Mouse (Mus musculus): ENCODE results near the gene Srgap2. TPM values are rescaled to one million over a fixed set of nuclear protein-coding genes. Genes with fewer than 3 reads are reported as not detected.

Srgap2 gene
- polyA plus RNA-seq, 1 experiment from 2014 or later = 3.1 TPM

DNA sequence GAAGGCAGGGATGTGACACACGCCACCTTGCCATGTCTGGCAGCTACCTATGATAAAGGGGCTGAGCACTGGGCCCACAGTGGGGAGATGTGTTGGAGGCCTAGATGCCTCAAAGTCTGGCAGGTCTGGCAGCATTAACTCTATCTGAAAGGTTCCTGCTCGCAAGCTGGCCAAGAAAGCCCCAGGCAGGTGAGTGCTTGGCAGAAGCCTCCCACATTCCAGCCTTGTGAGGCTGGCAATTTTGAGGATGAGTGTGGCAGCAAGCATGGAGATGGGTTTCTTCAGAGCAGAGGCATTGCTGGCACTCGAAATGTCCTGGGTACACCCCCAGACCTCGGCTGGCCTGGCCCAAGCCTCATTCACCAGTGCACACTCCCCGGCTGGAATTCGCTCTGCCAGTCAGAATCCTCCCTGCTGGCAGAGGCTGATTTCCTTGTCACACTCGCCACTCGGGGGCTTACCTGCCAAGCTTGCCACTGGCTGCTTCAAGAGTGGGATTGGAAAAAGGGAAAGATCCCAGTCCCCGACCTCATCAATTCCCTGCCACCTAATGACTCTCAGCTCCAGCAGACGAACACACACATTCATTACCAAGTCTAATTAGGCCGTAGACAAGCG, 287.5 kb downstream of the Srgap2 start:
- Histone ChIP-seq H3K27ac (ENCODE audit: low read depth, low read length) (no peak overlapping the region), H3K4me3 (ENCODE audit: low read depth, low read length) (no peak overlapping the region), H3K4me1 (replicated peaks; ENCODE audit: control insufficient read depth, insufficient read depth, low read length) (no peaks in the 10 kb centered on the region), H3K9me3 (ENCODE audit: control insufficient read depth) (no peaks in the 10 kb centered on the region), H3K36me3 (ENCODE audit: control insufficient read depth, insufficient read depth) (no peaks in the 10 kb centered on the region), H3K9ac (ENCODE audit: low read depth, low read length) (no peak overlapping the region), H3K27me3 (replicated peaks; ENCODE audit: control insufficient read depth, insufficient read depth, low read length) (peaks cover 24% of the 10 kb centered on the region), H3K4me2 (replicated peaks; ENCODE audit: low read depth) (no peak overlapping the region)
- no peak for ATAC-seq
- WGBS = 80% methylated on average over 12 of the region's 12 CpGs
- no peak for TF ChIP-seq CTCF (IDR thresholded peaks at IDR 0.05; ENCODE audit: low read depth)

DNA sequence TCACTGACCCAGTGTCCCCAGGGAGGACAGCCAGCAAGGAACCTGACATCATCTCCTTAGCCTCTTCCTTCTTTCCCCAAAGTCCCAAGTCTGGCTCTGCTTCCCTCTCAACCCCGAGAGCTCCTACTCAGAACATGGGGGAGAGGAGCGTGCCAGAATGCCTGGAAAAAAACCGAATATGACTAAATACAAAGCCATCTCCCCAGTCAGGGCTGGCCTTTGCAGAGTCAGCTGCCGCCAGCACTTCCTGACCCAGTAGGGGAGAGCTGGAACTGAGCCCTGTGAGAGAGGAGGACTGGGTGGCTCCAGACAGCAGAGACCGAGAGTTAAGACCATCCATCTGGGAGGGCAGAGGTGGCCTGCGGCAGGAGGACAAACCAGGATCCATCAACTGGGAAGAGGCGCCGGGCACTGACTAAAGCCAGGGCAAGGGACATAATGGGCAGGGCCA, 288.2 kb downstream of the Srgap2 start:
- Histone ChIP-seq H3K9ac (ENCODE audit: low read depth, low read length) (no peak overlapping the region), H3K27ac (ENCODE audit: low read depth, low read length) (no peak overlapping the region; the same call in 1 of the 2 replicates), H3K9me3 (ENCODE audit: control insufficient read depth) (no peaks in the 10 kb centered on the region), H3K4me1 (replicated peaks; ENCODE audit: control insufficient read depth, insufficient read depth, low read length) (no peaks in the 10 kb centered on the region), H3K27me3 (replicated peaks; ENCODE audit: control insufficient read depth, insufficient read depth, low read length) (peaks cover 16% of the 10 kb centered on the region; the same call in 1 of the 2 replicates), H3K4me3 (ENCODE audit: low read depth, low read length) (no peak overlapping the region), H3K36me3 (ENCODE audit: control insufficient read depth, insufficient read depth) (no peaks in the 10 kb centered on the region), H3K4me2 (replicated peaks; ENCODE audit: low read depth) (no peak overlapping the region)
- 55% methylated on average over 8 of the region's 8 CpGs for WGBS
- ATAC-seq = no peak
- TF ChIP-seq CTCF (IDR thresholded peaks at IDR 0.05; ENCODE audit: low read depth) = no peak

DNA sequence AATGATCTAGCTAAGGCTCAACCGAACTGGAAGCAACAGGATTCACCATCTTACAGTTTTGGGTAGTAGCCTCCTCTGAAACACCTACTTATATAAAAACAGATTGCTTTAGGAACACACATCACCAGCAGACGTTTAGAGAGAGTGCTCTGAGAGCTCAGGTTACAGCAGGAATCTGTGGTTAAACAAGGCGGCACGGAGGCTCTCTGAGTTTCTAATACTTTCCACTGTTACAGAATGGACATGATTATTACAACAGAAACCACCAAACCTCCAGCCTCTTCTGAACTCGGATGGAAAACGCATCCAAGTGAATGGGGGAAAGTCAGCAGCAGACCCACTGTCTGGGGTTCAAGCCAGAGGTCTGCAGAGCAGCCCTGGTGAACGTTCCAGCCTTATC, 291.1 kb downstream of the Srgap2 start:
- no peak for ATAC-seq
- H3K4me2 ChIP-seq (replicated peaks; ENCODE audit: low read depth) = no peak overlapping the region
- H3K4me1 ChIP-seq (replicated peaks; ENCODE audit: control insufficient read depth, insufficient read depth, low read length) = no peaks in the 10 kb centered on the region
- H3K27ac ChIP-seq (ENCODE audit: low read depth, low read length) = no peak overlapping the region
- no peaks in the 10 kb centered on the region for H3K27me3 ChIP-seq (replicated peaks; ENCODE audit: control insufficient read depth, insufficient read depth, low read length)
- H3K9ac ChIP-seq (ENCODE audit: low read depth, low read length) = no peak overlapping the region
- WGBS = 61% methylated on average over 7 of the region's 7 CpGs
- H3K4me3 ChIP-seq (ENCODE audit: low read depth, low read length) = no peak overlapping the region
- no peaks in the 10 kb centered on the region for H3K9me3 ChIP-seq (ENCODE audit: control insufficient read depth)
- no peaks in the 10 kb centered on the region for H3K36me3 ChIP-seq (ENCODE audit: control insufficient read depth, insufficient read depth)
- TF ChIP-seq CTCF (IDR thresholded peaks at IDR 0.05; ENCODE audit: low read depth) = no peak

Small RNAs within 50 kb of the gene (microRNA-seq; reads per million reads assigned to microRNA genes)
- not detected for gene Gm24273

Other genes starting within 250 kb of the Srgap2 start
- gene Ikbke, start 247.7 kb downstream of the Srgap2 start, polyA plus RNA-seq (2015; fragmentation: Nextera tagmentation; extraction: Ambion mirVana) = 8.3 and 10.3 TPM in 2 replicates
- gene Fam72a, start 551 bp upstream of the Srgap2 start, polyA plus RNA-seq (2015; fragmentation: Nextera tagmentation; extraction: Ambion mirVana) = 0.86 and 1.1 TPM in 2 replicates
- 0.05 TPM in 1 of 2 replicates, not detected in the other for gene Avpr1b, start 71.9 kb upstream of the Srgap2 start, polyA plus RNA-seq (2015; fragmentation: Nextera tagmentation; extraction: Ambion mirVana)
- gene Ctse, start 111.0 kb upstream of the Srgap2 start, polyA plus RNA-seq (2015; fragmentation: Nextera tagmentation; extraction: Ambion mirVana) = 5.5 and 16.5 TPM in 2 replicates
- gene Rab7b, start 161.3 kb upstream of the Srgap2 start, polyA plus RNA-seq (2015; fragmentation: Nextera tagmentation; extraction: Ambion mirVana) = 2.9 and 3.3 TPM in 2 replicates
- 0.03 and 0.67 TPM in 2 replicates for gene Slc26a9, start 216.7 kb upstream of the Srgap2 start, polyA plus RNA-seq (2015; fragmentation: Nextera tagmentation; extraction: Ambion mirVana)

Data from intestine, postnatal 0 days (tissue).